Mouse (Mus musculus): Measurements from ENCODE around the gene Rin1.
"Not testable (repeated sequence)": the region's sequence is repeated elsewhere in the genome, so short reads cannot be mapped to it uniquely, and the experiment has no call there.

Rin1 gene

DNA sequence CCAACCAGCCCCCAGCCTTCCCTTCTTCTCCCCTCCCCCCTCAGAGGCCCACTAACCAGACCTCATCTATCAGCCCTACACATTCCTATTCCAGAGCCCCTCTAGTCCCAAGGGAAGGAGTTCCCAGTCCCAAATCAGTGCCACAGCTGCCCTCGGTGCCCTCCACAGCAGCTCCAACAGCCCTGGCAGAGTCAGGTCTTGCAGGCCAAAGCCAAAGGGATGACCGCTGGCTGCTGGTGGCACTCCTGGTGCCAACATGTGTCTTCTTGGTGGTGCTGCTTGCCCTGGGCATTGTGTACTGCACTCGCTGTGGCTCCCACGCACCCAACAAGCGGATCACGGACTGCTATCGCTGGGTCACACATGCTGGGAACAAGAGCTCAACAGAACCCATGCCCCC lies 19.7 kb downstream of the Rin1 start:
- no peak for DNase-seq

DNA sequence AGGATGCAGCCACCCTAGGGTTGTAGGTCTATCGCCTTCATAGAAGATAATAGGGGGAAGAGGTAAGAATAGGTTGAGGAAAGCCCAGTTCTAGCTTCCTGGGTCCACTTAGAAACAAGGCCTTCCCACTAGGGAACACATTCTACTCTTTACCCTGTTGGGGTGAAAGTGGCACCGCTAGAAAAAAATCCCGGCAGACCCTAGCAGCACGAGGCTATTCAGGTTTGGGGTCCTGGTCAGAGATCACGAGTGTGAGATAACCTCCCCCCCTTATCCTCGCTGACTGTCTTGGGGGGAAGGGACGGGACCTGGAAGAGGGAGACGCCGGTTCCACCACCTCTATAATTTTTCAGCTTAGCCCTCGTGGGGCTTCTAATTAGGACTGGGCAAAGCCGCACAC lies 20.8 kb downstream of the Rin1 start:
- DNase-seq, result no peak

GRCm38 (mm10) chr19:5071545-5072369 lies 21.5 kb downstream of the Rin1 start:
- DNase-seq, result peak; percentile 41

DNA sequence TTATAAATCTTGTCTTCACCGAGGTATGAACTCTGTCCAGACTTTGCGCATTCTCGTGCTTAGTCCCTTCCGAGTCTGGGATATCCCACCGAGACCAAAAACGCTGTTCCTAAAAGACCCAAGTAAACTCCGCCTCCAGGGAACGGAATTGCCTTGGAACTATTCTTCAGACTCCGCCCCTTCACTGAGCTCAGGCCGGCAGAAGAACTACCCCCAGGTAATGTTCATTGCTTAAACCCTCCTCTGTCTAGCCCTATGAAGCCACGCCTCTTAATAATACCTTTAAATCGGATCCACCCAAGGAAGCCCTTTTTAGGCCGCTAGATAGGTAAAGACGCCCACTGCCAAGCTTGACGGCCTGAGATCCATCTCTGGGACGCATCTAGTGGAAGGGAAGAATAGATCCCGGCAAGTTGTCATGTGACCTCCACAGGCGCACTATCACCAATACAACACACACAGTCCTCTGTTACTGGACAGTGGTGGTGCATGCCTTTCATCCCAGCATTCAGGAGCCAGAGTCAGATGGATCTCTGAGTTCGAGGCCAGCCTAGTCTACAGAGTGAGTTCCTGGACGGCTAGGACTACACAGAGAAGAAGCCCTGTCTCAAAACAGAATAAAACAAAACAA lies 22.2 kb downstream of the Rin1 start:
- no peak for DNase-seq

DNA sequence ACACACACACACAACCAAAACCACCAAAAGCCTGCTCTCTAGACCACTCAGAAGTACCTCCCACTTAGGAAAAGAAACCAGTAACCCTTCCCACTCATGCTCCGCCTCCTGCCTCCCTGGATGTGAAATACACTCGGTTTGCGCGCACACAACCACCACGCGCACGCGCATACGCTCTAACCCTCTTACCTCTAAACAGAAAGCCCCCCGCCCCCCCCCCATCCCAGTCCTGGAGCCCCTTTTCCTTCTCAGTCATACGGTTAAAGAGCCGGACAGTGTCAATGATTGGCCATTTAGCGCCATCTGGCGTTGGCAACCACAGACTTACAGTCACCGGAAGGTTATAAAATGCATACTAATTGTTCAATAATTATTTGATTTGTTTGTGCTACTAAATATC lies 22.7 kb downstream of the Rin1 start:
- no peak for DNase-seq

- no peak for DNase-seq
Measured at GRCm38 (mm10) chr19:5073518-5073917, 23.2 kb downstream of the Rin1 start.

DNA sequence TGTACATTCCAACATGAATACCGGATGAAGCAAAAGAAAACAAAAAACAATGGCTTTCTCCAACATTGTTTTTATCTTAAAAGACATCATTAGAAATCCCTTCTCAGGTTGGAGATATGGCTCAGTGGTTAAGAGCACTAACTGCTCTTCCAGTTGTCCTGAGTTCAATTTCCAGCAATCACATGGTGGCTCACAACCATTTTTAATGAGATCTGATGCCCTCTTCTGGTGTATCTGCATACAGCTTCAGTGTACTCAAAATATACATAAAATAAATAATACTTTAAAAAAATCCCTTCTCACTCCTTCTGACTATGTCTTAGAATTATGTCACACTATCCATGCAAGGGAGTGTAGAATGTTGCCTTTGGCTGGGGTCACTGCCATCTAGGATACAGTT lies 29.0 kb downstream of the Rin1 start:
- DNase-seq, result no peak

- DNase-seq, result no peak
Measured at GRCm38 (mm10) chr19:5082005-5082404, 31.7 kb downstream of the Rin1 start.

DNA sequence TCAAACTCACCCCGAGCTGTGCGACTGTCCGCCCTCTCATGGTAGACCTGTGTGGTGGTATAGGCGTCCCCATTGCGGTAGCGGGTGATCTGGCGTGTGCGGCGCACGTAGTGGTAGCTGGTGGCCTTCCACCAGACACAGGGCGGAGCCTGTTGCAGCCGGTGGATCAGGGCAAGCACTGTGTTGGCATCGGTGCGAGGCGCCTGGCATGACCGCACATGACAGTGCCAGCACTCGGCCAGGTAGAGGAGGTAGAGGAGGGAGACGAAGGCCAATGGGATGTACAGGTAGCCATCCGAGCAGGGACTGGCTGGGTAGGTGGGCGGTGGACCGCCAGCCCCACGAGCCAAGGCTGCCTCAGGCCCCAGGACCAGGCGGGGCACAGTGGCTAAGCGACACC lies 32.3 kb downstream of the Rin1 start:
- DNase-seq, result no peak

- no peak for DNase-seq
Measured at GRCm38 (mm10) chr19:5083961-5084833, 33.9 kb downstream of the Rin1 start.

DNA sequence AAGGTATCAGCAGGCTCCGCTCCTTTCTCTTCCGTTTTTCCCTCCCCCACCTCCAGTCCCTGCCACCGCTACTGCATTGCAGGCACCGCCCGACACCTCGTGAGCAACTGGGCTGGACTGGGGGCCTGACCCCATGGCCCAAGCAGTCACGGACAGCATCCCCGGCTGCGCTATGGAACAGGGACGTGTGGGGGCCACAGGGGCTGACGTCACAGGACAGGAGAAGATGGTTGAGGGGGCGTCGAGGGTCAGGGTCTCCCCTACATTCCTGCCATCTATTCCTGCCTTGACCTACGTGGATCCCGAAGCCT lies 34.5 kb downstream of the Rin1 start:
- no peak for DNase-seq

DNA sequence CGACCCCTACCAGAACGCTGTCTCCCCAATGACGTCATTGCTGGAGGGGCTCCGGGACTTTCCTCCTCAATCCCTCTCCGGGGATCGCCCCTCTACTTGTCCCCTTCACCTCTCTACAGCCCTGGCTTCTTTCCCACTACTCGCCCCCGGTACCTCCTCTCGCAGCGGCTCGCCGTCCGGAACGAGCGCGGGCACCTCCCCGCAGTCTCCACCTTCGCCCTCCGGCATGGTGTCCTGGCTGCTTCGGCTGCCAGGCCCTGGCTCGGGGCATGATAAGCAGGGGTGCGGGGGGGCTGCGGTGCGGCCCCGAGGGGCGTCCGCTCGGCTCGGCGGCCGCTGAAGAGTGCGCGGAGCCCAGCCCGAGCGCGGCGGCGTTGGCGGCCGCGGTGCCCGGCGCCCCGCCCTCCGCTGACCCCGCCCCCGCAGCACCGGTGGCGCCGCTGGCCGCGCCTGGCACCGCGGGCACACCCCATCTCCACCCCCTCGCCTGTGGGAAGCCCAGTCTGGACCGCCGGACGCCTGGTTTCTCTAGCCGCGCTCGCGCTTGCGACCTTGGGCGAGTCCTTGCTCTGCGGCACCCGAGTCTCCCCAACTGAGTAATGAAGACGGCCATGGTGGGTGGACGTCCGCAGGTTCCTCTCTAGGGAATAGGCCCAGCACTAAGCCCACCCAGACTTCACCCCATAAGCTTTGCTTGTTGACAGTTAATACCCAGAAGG lies 35.0 kb downstream of the Rin1 start, which contains the start of gene Tmem151a:
Gene Tmem151a, minus strand, starts transcription at position 387 of the 719 bp plus-strand sequence.
- DNase-seq, result peak; percentile 71

DNA sequence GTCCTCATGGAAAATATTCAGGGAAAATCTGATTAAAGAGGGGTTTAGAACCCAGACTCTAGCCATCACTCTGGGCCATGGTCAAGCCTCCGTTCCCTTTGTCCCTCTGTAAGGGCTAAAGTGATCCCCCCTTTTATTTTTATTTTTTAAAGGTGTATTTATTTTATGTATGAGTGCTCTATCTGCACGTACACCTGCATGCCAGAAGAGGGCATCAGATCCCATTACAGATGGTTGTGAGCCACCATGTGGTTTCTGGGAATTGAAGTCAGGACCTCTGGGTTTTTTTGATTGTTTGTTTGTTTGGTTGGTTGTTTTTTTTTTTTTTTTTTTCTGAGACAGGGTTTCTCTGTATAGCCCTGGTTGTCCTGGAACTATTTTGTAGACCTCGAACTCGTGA lies 36.3 kb downstream of the Rin1 start:
- DNase-seq, result not testable (repeated sequence)

GRCm38 (mm10) chr19:5087884-5088728 lies 37.8 kb downstream of the Rin1 start, which contains the start of gene Yif1a:
Gene Yif1a, plus strand, starts transcription at chr19:5088538.
- DNase-seq, result peak; percentile 92

DNA sequence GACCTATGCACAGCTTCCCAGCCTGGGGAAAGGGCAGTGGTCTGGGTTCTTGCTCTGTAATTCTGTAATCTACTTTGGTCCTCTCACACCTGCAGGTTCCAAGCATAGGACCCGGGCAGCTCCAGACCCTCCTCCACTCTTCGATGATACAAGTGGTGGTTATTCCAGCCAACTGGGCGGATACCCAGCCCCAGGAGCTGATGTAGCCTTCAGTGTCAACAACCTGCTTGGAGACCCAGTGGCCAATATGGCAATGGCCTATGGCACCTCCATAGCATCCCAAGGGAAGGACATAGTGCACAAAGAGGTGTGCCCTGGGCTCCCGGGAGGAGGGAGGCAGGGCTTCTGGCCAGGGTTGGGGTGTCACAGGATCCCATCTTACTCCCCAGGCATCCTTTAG lies 39.0 kb downstream of the Rin1 start:
- peak; percentile 35 for DNase-seq

- no peak for DNase-seq
Measured at GRCm38 (mm10) chr19:5092083-5092482, 41.8 kb downstream of the Rin1 start.

- DNase-seq, result peak; percentile 55
Measured at GRCm38 (mm10) chr19:5093481-5094242, 43.4 kb downstream of the Rin1 start.

- peak; percentile 95 for DNase-seq
Measured at GRCm38 (mm10) chr19:5094243-5094632, 44.0 kb downstream of the Rin1 start.

DNA sequence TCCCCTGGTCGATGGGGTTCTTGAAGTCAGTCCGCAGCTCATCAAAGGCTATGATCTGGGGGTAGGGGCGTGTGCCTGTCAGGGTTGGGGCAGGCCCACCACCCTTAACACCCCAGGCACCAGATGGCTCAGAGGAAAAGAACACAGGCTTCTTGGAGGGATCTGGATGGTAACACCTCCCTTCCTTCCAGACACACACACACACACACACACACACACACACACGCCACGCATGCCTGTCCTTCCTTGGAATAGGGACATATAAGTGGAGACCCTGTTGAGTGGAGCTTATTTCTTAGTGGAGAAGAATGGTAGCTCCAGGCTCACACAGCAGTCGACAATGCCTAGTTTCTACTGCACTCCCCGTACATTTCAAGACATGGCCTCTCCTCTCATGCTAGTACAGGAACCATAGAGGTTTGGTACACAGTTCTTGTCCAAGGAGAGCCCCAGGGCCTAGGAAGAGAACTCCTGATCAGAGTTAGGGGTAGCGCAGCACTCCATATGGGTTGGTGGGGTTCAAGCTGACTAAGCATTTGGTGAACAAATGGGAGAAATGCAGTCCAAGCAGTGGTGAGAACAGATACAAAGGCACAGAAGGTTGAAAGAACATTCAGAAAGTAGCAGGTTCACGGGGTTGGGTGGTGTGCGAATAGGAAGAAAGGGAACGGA lies 44.6 kb downstream of the Rin1 start:
- no peak for DNase-seq

DNA sequence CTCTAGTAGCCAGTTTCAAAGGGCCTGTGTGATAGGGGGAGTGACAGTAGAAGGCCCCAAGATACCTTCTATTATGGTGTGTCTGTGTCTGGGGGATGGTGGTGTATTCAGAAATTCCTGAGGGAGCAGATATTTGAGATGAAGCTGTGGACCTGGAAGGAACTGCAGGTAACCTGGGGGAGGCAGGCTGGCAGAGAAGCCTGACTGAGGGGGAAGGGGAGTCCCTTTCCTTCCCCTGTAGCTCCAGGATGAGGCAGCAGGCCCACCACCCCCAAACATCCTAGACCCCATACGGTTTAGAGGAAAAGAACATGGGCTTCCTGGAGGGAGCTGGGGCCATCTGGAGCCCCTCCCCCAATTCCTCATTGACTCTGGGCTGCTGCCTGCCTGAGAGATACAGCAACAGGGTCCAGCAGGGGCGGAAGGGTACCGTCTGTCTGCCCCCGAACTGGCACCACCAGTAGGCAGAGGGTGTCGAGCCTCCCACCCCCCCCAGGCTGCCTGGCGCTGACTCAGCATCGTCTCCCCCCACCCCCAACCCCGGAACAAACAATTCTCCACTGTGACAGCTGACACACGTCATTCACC lies 45.7 kb downstream of the Rin1 start:
- DNase-seq, result no peak
